Mouse (Mus musculus) megakaryocyte, embryonic 14.5 days (primary cell): ENCODE measurements around the gene Pigw.

Source experiments
- FLI1 ChIP-seq: IDR thresholded peaks from 2 replicates; pipeline ENCODE4 v1.6.1; 2012; ENCODE audit warnings: low read length, inconsistent platforms, mixed read lengths
- GATA1 ChIP-seq: IDR thresholded peaks from 3 replicates; pipeline ENCODE4 v1.6.1; 2012; ENCODE audit warnings: mixed read lengths, low read length, inconsistent platforms, borderline replicate concordance

- no peak for TF ChIP-seq GATA1
- TF ChIP-seq FLI1 = no peak
These were observed 428 bp upstream of the Pigw start for GRCm38 (mm10) chr11:84880465-84880961.
